Mouse (Mus musculus) G1E (cell line): ENCODE data around the gene Aph1b.
"Not testable (repeated sequence)": the region's sequence is repeated elsewhere in the genome, so short reads cannot be mapped to it uniquely, and the experiment has no call there.

Source experiments
- CTCF ChIP-seq: IDR thresholded peaks from 2 replicates; pipeline ENCODE4 v1.5.1; 2012; ENCODE audit warnings: low read depth, low read length, inconsistent platforms, mixed read lengths
- GATA1 ChIP-seq: IDR thresholded peaks from 2 replicates; pipeline ENCODE4 v1.6.1; 2012; ENCODE audit warnings: borderline replicate concordance, low read length, inconsistent platforms, mixed read lengths

DNA sequence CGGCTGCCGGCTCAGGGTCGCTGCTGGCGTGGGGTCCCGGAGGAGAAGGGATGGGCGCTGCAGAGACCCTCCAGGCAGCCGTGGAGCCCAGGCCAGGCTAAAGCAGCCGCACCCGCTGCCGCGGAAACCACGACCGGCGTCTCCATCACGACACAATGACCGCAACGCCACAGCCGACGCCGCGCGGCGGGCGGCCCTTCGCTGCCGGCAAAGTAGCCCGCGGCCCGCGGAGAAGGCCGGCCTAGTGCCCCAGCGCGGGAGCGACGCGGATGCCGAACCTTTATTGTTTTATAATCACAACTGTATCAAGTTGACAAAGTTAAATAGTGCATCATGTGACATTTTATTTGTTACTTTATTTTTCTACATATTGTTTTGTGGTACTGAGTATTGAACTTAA lies 10.7 kb upstream of the Aph1b start:
- TF ChIP-seq CTCF, GATA1: not testable (repeated sequence)
